Mouse (Mus musculus): ENCODE data around the gene Gm49388.
"Not testable (repeated sequence)": the region's sequence is repeated elsewhere in the genome, so short reads cannot be mapped to it uniquely, and the experiment has no call there.

Gm49388 gene

GRCm38 (mm10) chr7:127808821-127809220, 23.4 kb downstream of the Gm49388 start:
- no peak for DNase-seq

GRCm38 (mm10) chr7:127809846-127810245, 24.4 kb downstream of the Gm49388 start:
- no peak for DNase-seq

- no peak for DNase-seq
Observed at GRCm38 (mm10) chr7:127810650-127811049, 25.2 kb downstream of the Gm49388 start.

- no peak for DNase-seq
Observed at GRCm38 (mm10) chr7:127811240-127811639, 25.8 kb downstream of the Gm49388 start.

- no peak for DNase-seq
Observed at GRCm38 (mm10) chr7:127812292-127812691, 26.9 kb downstream of the Gm49388 start.

- DNase-seq: no peak
Observed at GRCm38 (mm10) chr7:127813821-127814220, 28.4 kb downstream of the Gm49388 start.

- no peak for DNase-seq
Observed at GRCm38 (mm10) chr7:127814241-127814921, 29.0 kb downstream of the Gm49388 start.

- DNase-seq: no peak
Observed at GRCm38 (mm10) chr7:127815116-127815665, 29.8 kb downstream of the Gm49388 start.

- no peak for DNase-seq
Observed at GRCm38 (mm10) chr7:127815954-127816821, 30.8 kb downstream of the Gm49388 start.

GRCm38 (mm10) chr7:127817053-127817452, 31.6 kb downstream of the Gm49388 start:
- DNase-seq: no peak

GRCm38 (mm10) chr7:127817776-127818175, 32.4 kb downstream of the Gm49388 start:
- DNase-seq: no peak

GRCm38 (mm10) chr7:127820836-127821509, 35.6 kb downstream of the Gm49388 start:
- no peak for DNase-seq

GRCm38 (mm10) chr7:127822494-127822893, 37.1 kb downstream of the Gm49388 start:
- no peak for DNase-seq

- DNase-seq: no peak
Observed at GRCm38 (mm10) chr7:127823236-127824171, 38.1 kb downstream of the Gm49388 start.

- peak; percentile 87 for DNase-seq
Observed at GRCm38 (mm10) chr7:127824176-127824871, 38.9 kb downstream of the Gm49388 start, which contains the start of the genes Stx4a and Stx1b. Stx4a (plus strand) TSS chr7:127824294. Stx1b (minus strand) TSS chr7:127824549.

GRCm38 (mm10) chr7:127835550-127835949, 50.1 kb downstream of the Gm49388 start:
- DNase-seq: no peak

GRCm38 (mm10) chr7:127837473-127837872, 52.1 kb downstream of the Gm49388 start:
- DNase-seq: no peak

- not testable (repeated sequence) for DNase-seq
Observed at GRCm38 (mm10) chr7:127837878-127838277, 52.5 kb downstream of the Gm49388 start.

GRCm38 (mm10) chr7:127840031-127840430, 54.6 kb downstream of the Gm49388 start:
- not testable (repeated sequence) for DNase-seq

GRCm38 (mm10) chr7:127840886-127841285, 55.5 kb downstream of the Gm49388 start:
- DNase-seq: peak; percentile 20

GRCm38 (mm10) chr7:127841340-127842000, 56.1 kb downstream of the Gm49388 start:
- DNase-seq: peak; percentile 95
